Mouse (Mus musculus): Measurements from ENCODE around the gene Copa. TPM values are rescaled to one million over a fixed set of nuclear protein-coding genes. Genes with fewer than 3 reads are reported as not detected.

The Copa gene
- total and polyA plus RNA-seq, 3 experiments = 81.2 to 118 (median 92.3) TPM

GRCm38 (mm10) chr1:172070227-172070626 is 12.1 kb upstream of the Copa start:
- H3K27me3 ChIP-seq (ENCODE audit: control insufficient read depth in 1 of 2, insufficient read depth in 2 of 2, low read length in 2 of 2) = no peaks in the 10 kb centered on the region
- no peak overlapping the region for H3K27ac ChIP-seq (ENCODE audit: control insufficient read depth, low read depth, low read length)
- no peak for TF ChIP-seq POLR2AphosphoS5 (IDR thresholded peaks at IDR 0.05; ENCODE audit: borderline replicate concordance, low read depth, low read length)
- no peak for TF ChIP-seq MAZ (IDR thresholded peaks at IDR 0.05; ENCODE audit: low read depth, low read length)
- TF ChIP-seq ZC3H11A (IDR thresholded peaks at IDR 0.05; ENCODE audit: low read depth, low read length) = no peak
- TF ChIP-seq GATA1 (IDR thresholded peaks at IDR 0.05; ENCODE audit: low read depth, low read length) = no peak
- TF ChIP-seq EP300 (IDR thresholded peaks at IDR 0.05; ENCODE audit: low read depth in 1 of 2, low read length in 2 of 2) = no peak
- H3K9me3 ChIP-seq (replicated peaks; ENCODE audit: insufficient read depth, low read length) = no peaks in the 10 kb centered on the region
- H3K9ac ChIP-seq (ENCODE audit: control insufficient read depth, low read depth, low read length, poor library complexity, severe bottlenecking) = no peak overlapping the region
- no peak for DNase-seq (ENCODE audit: low read depth, low spot score)
- no peaks in the 10 kb centered on the region for H3K79me2 ChIP-seq (ENCODE audit: control insufficient read depth, insufficient read depth, low read length, poor library complexity)
- H3K4me3 ChIP-seq (ENCODE audit: control insufficient read depth in 1 of 2, insufficient read depth in 1 of 2, low read depth in 2 of 2, low read length in 2 of 2) = no peak overlapping the region
- peaks cover 0 to 7% of the 10 kb centered on the region in 2 experiments; a peak in 2 of 4 replicates for H3K36me3 ChIP-seq (ENCODE audit: control insufficient read depth in 1 of 2, insufficient read depth in 2 of 2, low read length in 2 of 2)
- H3K4me1 ChIP-seq (ENCODE audit: control insufficient read depth in 1 of 2, insufficient read depth in 2 of 2, low read length in 2 of 2) = no peaks in the 10 kb centered on the region

- H3K27me3 ChIP-seq (ENCODE audit: control insufficient read depth in 1 of 2, insufficient read depth in 2 of 2, low read length in 2 of 2) = no peaks in the 10 kb centered on the region
- no peak overlapping the region for H3K9ac ChIP-seq (ENCODE audit: control insufficient read depth, low read depth, low read length, poor library complexity, severe bottlenecking)
- H3K27ac ChIP-seq (ENCODE audit: control insufficient read depth, low read depth, low read length) = no peak overlapping the region
- TF ChIP-seq POLR2AphosphoS2 (IDR thresholded peaks at IDR 0.05; ENCODE audit: low read length) (no peak), POLR2AphosphoS5 (IDR thresholded peaks at IDR 0.05; ENCODE audit: borderline replicate concordance, low read depth, low read length) (no peak), CHD2 (IDR thresholded peaks at IDR 0.05; ENCODE audit: low read length) (no peak), ELF1 (IDR thresholded peaks at IDR 0.05; ENCODE audit: low read depth, low read length) (no peak), RCOR1 (IDR thresholded peaks at IDR 0.05; ENCODE audit: low read depth, low read length) (no peak), MYB (IDR thresholded peaks at IDR 0.05; ENCODE audit: low read depth, low read length) (no peak), ZKSCAN1 (IDR thresholded peaks at IDR 0.05; ENCODE audit: low read depth, low read length) (no peak), ZNF384 (IDR thresholded peaks at IDR 0.05; ENCODE audit: low read depth, low read length) (no peak), CTCF (IDR thresholded peaks at IDR 0.05 in 2 of 3, conservative IDR thresholded peaks at IDR 0.05 in 1 of 3; ENCODE audit: control insufficient read depth in 1 of 3, insufficient read depth in 1 of 3, low read depth in 2 of 3, low read length in 3 of 3, poor library complexity in 1 of 3, severe bottlenecking in 1 of 3) (no peak), E2F4 (IDR thresholded peaks at IDR 0.05; ENCODE audit: borderline replicate concordance, low read depth, low read length) (no peak), HCFC1 (IDR thresholded peaks at IDR 0.05; ENCODE audit: low read depth, low read length) (no peak), KAT2A (conservative IDR thresholded peaks at IDR 0.05; ENCODE audit: low read depth, low read length) (no peak), MYC (IDR thresholded peaks at IDR 0.05; ENCODE audit: low read depth, low read length) (no peak), BHLHE40 (IDR thresholded peaks at IDR 0.05; ENCODE audit: borderline replicate concordance, low read depth, low read length) (no peak), MEF2A (IDR thresholded peaks at IDR 0.05; ENCODE audit: extremely low read depth, insufficient replicate concordance, low read depth, low read length, poor library complexity, severe bottlenecking) (no peak), MXI1 (IDR thresholded peaks at IDR 0.05; ENCODE audit: low read depth, low read length) (no peak), NRF1 (IDR thresholded peaks at IDR 0.05; ENCODE audit: insufficient read depth, low read depth, low read length, poor library complexity, severe bottlenecking) (no peak)
- DNase-seq (ENCODE audit: low read depth, low spot score) = no peak
- H3K4me1 ChIP-seq (ENCODE audit: control insufficient read depth in 1 of 2, insufficient read depth in 2 of 2, low read length in 2 of 2) = no peaks in the 10 kb centered on the region
- H3K79me2 ChIP-seq (ENCODE audit: control insufficient read depth, insufficient read depth, low read length, poor library complexity) = no peaks in the 10 kb centered on the region
- no peaks in the 10 kb centered on the region for H3K9me3 ChIP-seq (replicated peaks; ENCODE audit: insufficient read depth, low read length)
- peaks cover 0 to 8% of the 10 kb centered on the region in 2 experiments; a peak in 2 of 4 replicates for H3K36me3 ChIP-seq (ENCODE audit: control insufficient read depth in 1 of 2, insufficient read depth in 2 of 2, low read length in 2 of 2)
- no peak overlapping the region for H3K4me3 ChIP-seq (ENCODE audit: control insufficient read depth in 1 of 2, insufficient read depth in 1 of 2, low read depth in 2 of 2, low read length in 2 of 2)
Observed at GRCm38 (mm10) chr1:172071556-172071955, 10.8 kb upstream of the Copa start.
